Mouse (Mus musculus) lung, embryonic 16.5 days (tissue): Measurements from ENCODE around the gene Cluh. TPM values are rescaled to one million over a fixed set of nuclear protein-coding genes. Genes with fewer than 3 reads are reported as not detected.

Source experiments
- ATAC-seq: fragments of 200-750 bp; cut with Nextera tagmentation; 2 replicates; pipeline ENCODE4 v1.8.0; 2017; ENCODE audit warnings: low read depth, mild to moderate bottlenecking, moderate library complexity
- H3K27ac ChIP-seq: fragments of 300-500 bp; sonication (generic); 2 replicates; pipeline ENCODE4 v1.5.1; 2014; ENCODE audit warnings: mild to moderate bottlenecking, control low read depth, low read length
- H3K27me3 ChIP-seq: fragments of 300-500 bp; sonication (generic); 2 replicates; pipeline ENCODE4 v1.6.1; 2014; ENCODE audit warnings: low read depth, low read length, mixed read lengths; ENCODE audit not compliant: control insufficient read depth, insufficient read depth
- H3K36me3 ChIP-seq: fragments of 300-500 bp; sonication (generic); 2 replicates; pipeline ENCODE4 v1.6.1; 2014; ENCODE audit warnings: low read length; ENCODE audit not compliant: control insufficient read depth, insufficient read depth
- H3K4me1 ChIP-seq: fragments of 300-500 bp; sonication (generic); replicated peaks from 2 replicates; pipeline ENCODE4 v1.6.1; 2014; ENCODE audit warnings: low read length, mixed read lengths; ENCODE audit not compliant: control insufficient read depth, insufficient read depth
- H3K4me2 ChIP-seq: fragments of 300-500 bp; sonication (generic); 2 replicates; pipeline ENCODE4 v1.6.1; 2014; ENCODE audit warnings: low read depth, low read length, control low read depth
- H3K4me3 ChIP-seq: fragments of 300-500 bp; sonication (generic); 2 replicates; pipeline ENCODE4 v1.5.1; 2014; ENCODE audit warnings: mild to moderate bottlenecking, low read length, control low read depth
- H3K9ac ChIP-seq: fragments of 300-500 bp; sonication (generic); 2 replicates; pipeline ENCODE4 v1.6.1; 2014; ENCODE audit warnings: low read length, control low read depth
- H3K9me3 ChIP-seq: fragments of 300-500 bp; sonication (generic); 2 replicates; pipeline ENCODE4 v1.6.1; 2016; ENCODE audit warnings: low read length; ENCODE audit not compliant: control insufficient read depth
- WGBS: fragments of 180-500 bp; shearing (Covaris S2); extraction: QIAGEN DNeasy Blood & Tissue Kit; methylation state at CpG from one replicate; pipeline ENCODE4 v1.1.7; 2014; 5-methylcytosine and 5-hydroxymethylcytosine counted together
- polyA plus RNA-seq: library from polyadenylated mRNA; unstranded; fragments of >200 nt; fragmentation: Nextera tagmentation; extraction: Ambion mirVana; gene quantifications from 2 replicates; pipeline ENCODE4 v1.2.1, GENCODE M21; 2015

The Cluh gene
- polyA plus RNA-seq, 1 experiment from 2014 or later = 18.9 TPM

DNA sequence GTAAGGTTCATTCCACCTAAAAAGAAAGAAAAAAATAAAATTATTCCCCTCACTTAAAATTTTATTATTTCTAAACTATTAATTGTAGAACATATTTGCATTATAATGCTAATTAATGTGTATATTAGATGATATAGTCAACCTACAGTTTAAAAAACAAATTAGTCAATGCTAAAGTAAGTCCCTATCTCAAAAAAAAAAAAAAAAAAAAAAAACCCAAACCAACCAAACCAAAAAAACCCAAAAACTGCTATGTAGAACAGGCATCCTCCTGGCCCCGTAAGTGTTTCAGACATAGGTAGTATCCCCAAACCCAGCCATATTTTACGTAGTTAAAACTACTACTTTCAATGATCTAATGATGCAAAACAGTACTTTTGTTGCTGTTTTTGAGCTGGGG lies 50.2 kb downstream of the Cluh start:
- H3K9me3 ChIP-seq = no peaks in the 10 kb centered on the region

DNA sequence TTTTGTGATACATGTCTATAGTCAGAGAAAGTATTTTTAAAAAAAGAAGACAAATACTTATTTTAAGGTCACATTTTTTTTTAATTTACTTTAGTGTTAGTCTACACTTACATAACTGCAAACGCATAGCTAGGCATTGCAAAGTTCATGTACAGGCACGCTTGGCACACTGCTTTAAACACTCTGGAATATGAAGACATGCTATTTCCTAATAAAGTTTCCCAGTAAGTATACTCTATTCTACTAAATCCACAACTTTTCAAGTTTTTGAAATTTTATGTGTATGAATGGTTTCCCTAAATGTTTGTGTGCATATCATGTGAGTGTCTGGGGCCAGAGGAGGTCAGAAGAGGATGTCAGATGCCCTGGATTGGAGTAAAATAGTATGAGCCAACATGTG lies 54.8 kb downstream of the Cluh start:
- no peak for ATAC-seq
- Histone ChIP-seq H3K4me2 (no peak overlapping the region), H3K36me3 (peaks cover under 1% of the 10 kb centered on the region), H3K27me3 (no peaks in the 10 kb centered on the region), H3K27ac (no peak overlapping the region), H3K9ac (no peak overlapping the region), H3K4me3 (no peak overlapping the region), H3K9me3 (no peaks in the 10 kb centered on the region), H3K4me1 (no peaks in the 10 kb centered on the region)
- 87% methylated on average over 2 of the region's 2 CpGs for WGBS

More for the DNA sequence above, 50.2 kb downstream of the Cluh start:
- Histone ChIP-seq H3K27me3 (no peaks in the 10 kb centered on the region), H3K27ac (no peak overlapping the region), H3K4me3 (no peak overlapping the region), H3K36me3 (peaks cover 14% of the 10 kb centered on the region), H3K4me2 (no peak overlapping the region), H3K4me1 (no peaks in the 10 kb centered on the region), H3K9ac (no peak overlapping the region)
- 98% methylated on average over 2 of the region's 2 CpGs for WGBS
- no peak for ATAC-seq

DNA sequence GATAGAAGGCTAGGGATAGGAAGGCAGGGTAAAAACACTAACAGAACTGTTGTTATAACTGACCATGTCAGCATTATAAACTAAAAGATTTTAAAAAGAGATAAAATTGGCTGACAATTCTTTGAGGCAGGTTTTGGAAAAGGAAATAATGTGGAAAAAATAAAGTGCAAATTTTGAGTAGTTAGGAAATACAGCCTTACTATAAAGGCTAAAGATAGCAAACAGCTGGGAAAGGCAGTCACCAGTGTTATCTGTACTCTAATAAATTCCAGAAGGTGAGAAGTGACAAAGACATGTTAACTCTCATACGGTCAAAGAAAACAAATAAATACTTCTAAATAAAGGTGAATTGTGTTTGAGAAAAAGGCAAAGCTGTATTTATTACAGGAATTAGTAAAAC lies 59.5 kb downstream of the Cluh start:
- no peak overlapping the region for H3K4me3 ChIP-seq
- WGBS = 41% methylated on average over 1 of the region's 1 CpGs
- H3K9me3 ChIP-seq = no peaks in the 10 kb centered on the region
- H3K36me3 ChIP-seq = no peaks in the 10 kb centered on the region
- H3K27me3 ChIP-seq = no peaks in the 10 kb centered on the region
- ATAC-seq = no peak
- no peak overlapping the region for H3K27ac ChIP-seq
- H3K4me1 ChIP-seq = no peaks in the 10 kb centered on the region
- no peak overlapping the region for H3K9ac ChIP-seq
- H3K4me2 ChIP-seq = no peak overlapping the region

DNA sequence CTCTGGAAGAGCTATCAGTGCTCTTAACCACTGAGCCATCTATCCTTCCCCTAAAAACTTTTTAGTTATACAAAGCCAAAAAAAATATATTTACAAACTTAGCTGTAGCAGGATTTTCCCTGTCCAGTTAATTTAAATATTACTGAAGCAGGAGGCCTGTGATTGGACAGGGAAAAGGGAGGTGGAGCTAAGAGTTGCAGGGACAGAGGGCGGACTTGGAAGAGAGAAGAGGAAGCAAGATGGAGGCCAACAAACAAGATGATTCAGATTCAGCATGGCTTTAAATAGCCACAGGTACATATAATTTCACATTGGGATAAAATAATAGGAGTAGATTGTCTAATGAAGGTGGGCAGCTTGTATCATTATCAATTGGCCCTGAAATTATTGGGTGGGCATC lies 61.4 kb downstream of the Cluh start:
- Histone ChIP-seq H3K27ac (no peak overlapping the region), H3K27me3 (no peaks in the 10 kb centered on the region), H3K36me3 (no peaks in the 10 kb centered on the region), H3K9ac (no peak overlapping the region), H3K4me1 (no peaks in the 10 kb centered on the region), H3K4me2 (no peak overlapping the region), H3K4me3 (no peak overlapping the region), H3K9me3 (no peaks in the 10 kb centered on the region)
- 93% methylated on average over 1 of the region's 1 CpGs for WGBS
- no peak for ATAC-seq

DNA sequence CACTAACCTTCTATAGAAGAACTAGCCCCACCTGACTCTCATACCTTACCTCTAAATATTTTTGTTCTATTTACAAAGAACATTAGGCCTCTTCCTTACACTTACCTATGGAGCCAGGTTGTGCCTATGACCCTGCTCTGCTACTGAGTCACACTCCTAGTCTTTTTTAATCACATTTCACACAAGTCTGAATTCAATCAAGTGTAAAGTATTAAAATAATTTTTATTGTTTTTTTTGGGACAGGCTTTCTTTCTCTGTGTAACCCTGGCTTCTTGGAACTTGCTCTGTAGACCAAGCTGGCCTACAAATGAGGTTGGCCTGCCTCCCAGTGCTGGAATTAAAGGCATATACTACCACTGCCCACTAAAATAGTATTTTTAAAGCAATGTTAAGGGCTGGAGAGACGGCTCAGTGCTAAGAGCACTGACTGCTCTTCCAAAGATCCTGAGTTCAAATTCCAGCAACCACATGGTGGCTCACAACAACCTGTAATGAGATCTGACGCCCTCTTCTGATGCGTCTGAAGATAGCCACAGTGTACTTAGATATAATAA lies 66.8 kb downstream of the Cluh start:
- no peaks in the 10 kb centered on the region for H3K36me3 ChIP-seq
- H3K27me3 ChIP-seq = no peaks in the 10 kb centered on the region
- H3K4me2 ChIP-seq = no peak overlapping the region
- ATAC-seq = no peak
- WGBS = 74% methylated on average over 3 of the region's 3 CpGs
- no peak overlapping the region for H3K9ac ChIP-seq
- H3K9me3 ChIP-seq = no peaks in the 10 kb centered on the region
- no peak overlapping the region for H3K4me3 ChIP-seq
- peaks cover 12% of the 10 kb centered on the region for H3K4me1 ChIP-seq
- no peak overlapping the region for H3K27ac ChIP-seq

Other genes with a start within 250 kb of the Cluh start
- gene Rap1gap2, start 38.6 kb upstream of the Cluh start, polyA plus RNA-seq = 1.2 and 1.5 TPM in 2 replicates
- gene Ccdc92b, start 29.9 kb upstream of the Cluh start, polyA plus RNA-seq = 0.33 and 0.53 TPM in 2 replicates
- 40.7 and 44.9 TPM in 2 replicates for gene Pafah1b1, start 75.2 kb downstream of the Cluh start, polyA plus RNA-seq
- gene Mettl16, start 121.3 kb downstream of the Cluh start, polyA plus RNA-seq = 44.3 and 47.5 TPM in 2 replicates
- gene Mnt, start 181.4 kb downstream of the Cluh start, polyA plus RNA-seq = 3.0 and 3.1 TPM in 2 replicates
- 3.4 and 4.2 TPM in 2 replicates for gene Sgsm2, start 247.6 kb downstream of the Cluh start, polyA plus RNA-seq
- 32.3 and 34.3 TPM in 2 replicates for gene Tsr1, start 248.6 kb downstream of the Cluh start, polyA plus RNA-seq